Mouse (Mus musculus) liver, embryonic 14.5 days (tissue): ENCODE results near the gene Slc4a8.
A peak's percentile ranks its signal among the peaks of the same experiment; 100 is the strongest.

Experiments used
- CTCF ChIP-seq: IDR thresholded peaks from 2 replicates; pipeline ENCODE4 v1.5.1; 2016; ENCODE audit warnings: antibody characterized with exemption, low read depth, control low read depth
- EP300 ChIP-seq: IDR thresholded peaks from 2 replicates; pipeline ENCODE4 v1.6.1; 2016; ENCODE audit warnings: antibody characterized with exemption, low read depth

- peak; percentile 30 for TF ChIP-seq CTCF
- no peak for TF ChIP-seq EP300
Measured at GRCm38 (mm10) chr15:100721445-100721844, 40.1 kb upstream of the Slc4a8 start.
